Mouse (Mus musculus) liver, adult 2 months (tissue): Measurements from ENCODE around the gene Pbx2.

Experiments used
- CTCF ChIP-seq: fragments of 200-500 bp; IDR thresholded peaks from 2 replicates; pipeline ENCODE4 v1.5.1; 2011; ENCODE audit warnings: low read depth, low read length, control low read depth
- POLR2A ChIP-seq: fragments of 200-500 bp; IDR thresholded peaks from 2 replicates; pipeline ENCODE4 v1.6.1; 2011; ENCODE audit warnings: low read length, control low read depth; ENCODE audit not compliant: insufficient read depth; ENCODE audit errors: extremely low read depth

DNA sequence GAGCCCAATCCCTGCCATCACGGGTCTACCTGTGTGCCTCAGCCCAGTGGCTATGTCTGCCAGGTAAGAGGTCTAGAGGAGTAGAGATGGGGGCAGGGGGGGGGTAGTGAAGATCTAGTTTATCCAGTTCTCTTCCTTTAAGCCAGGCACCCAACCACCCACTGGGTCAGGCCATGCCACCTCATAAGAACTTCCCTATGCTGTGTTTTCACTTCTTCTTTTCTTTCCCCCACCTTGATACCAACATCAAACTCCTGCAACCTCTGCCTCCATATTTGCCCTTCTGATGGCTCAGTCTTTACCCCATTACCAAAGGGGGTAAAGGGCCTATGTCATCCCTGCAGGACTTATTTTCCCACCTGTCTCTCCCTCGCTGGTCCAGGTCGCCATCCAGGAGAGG, 13.0 kb upstream of the Pbx2 start:
- no peak for TF ChIP-seq POLR2A
- no peak for TF ChIP-seq CTCF
